Mouse (Mus musculus) adrenal gland (tissue): Measurements from ENCODE around the gene Dbi.

Experiments
- intact Hi-C: fragments of 180-260 bp; cut with DNase I; formaldehyde crosslinking; loops from one replicate; pipeline ENCODE4 v1.15.1; 2025

Dbi gene

DNA sequence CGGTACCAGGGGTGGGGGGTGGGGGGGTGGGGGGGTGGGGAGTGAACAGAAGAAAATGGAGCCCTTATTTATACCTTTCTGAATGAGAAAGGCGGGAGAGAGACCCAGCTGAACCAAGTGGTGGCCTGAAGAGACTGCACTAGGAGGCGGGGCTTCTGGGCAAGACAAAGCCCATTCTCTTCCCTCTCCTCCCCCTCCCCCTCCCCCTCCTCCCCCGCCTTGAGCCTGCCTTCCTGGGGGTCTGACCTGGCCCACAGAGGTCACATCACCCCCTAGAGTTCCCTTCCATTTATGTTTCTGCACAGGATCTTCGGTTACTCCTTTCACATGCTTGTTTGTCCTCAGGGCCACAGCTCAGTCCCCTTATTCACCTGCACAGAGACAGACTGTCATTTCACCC is 31.7 kb downstream of the Dbi start:
- intact Hi-C loops: no loop called here

DNA sequence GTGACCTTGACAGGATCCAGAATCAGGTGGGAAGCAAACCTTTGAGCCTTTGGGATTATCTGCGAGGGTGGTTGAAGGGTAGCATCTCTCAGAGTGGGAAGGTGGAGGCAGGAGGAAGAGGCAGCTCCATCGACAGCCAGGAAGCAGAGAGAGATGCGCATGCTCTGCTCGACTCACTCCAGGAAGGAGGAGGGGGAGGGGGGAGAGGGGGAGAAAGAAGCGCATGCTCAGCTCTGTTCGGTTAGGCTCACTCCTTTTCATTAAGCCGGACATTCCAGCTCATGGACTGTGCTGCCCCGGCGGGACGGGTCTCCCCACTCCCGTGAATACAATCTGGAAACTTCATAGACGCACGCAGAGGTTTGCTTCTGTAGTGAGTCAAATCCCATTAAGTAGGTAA is 34.2 kb downstream of the Dbi start:
- intact Hi-C loops: no loop called here

DNA sequence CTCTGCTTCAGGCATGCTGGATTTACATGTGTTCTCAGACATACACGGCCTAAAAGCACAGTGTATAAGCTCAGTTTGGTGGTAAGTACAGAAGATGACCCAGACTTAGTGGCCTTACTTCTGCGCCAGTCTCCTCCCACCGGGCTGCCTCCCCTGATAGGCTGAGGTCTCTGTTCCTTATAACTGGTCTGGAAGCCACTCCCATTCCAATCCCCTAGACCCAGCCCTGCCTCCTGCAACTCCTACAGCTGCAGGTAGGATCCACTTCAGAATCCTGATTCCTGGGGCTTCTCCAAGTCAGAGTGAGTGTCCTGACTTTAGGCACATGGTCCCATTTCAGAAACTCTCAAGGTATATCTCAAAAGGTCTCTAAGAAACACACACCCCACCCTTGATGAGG is 35.2 kb downstream of the Dbi start:
- intact Hi-C loops: no loop called here

DNA sequence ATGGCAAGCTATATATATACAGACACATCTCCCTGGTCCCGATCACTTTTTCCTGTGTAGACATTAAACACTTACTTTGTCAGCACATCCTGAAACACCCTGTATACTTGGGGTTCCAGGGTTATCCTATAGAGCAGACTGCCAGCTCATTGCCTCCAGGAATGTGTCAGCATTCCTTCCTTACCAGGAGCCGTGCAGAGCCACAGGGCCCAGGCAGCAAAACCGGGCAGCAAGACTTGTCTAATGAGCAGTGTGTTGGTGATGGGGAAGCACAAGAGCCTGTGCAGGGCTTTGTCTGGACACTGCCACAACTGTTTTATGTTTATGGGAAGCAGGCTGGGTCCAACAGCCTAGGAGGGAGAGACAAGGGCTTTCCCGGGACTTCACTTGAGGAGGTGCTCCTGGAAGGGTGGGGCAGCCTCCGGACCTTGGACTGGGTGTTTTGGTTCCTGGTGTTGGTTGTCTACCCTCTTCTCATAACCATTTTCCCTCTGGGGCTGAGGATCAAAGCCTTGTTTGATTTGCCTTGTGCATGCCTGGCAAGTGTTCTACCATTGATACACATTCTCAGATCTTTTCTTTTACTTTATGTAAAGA is 36.9 kb downstream of the Dbi start:
- intact Hi-C loops: no loop called here

DNA sequence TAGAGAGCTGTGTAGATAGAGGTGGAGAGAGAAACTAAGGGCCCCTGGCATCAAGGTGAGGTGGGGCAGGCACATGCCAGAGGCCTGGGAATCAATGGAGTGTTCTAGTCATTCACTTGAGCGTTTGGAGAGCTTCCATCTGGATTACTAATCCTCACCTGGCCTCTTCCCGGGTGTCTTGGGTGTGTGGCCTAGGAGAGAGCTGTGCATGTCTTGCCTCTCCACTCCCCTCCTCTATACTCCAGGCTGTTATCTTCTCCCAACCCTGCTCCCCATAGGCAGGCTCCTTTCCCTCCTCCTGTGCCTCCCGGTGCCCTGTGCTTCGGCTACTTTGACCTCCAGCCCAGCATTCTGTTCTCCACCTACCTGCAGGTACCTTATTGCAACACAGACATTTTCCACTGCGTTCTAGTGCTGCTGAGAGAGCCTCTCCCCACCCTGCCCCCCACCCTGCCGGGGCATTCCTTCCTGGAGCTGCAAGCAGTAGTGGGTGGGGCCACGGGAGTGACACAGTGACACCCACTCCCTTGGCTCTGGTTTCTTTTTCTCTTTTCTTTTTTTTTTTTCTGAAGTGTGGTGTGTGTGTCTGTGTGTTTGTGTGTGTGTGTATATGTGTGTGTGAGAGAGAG is 37.8 kb downstream of the Dbi start:
- intact Hi-C loops: no loop called here

DNA sequence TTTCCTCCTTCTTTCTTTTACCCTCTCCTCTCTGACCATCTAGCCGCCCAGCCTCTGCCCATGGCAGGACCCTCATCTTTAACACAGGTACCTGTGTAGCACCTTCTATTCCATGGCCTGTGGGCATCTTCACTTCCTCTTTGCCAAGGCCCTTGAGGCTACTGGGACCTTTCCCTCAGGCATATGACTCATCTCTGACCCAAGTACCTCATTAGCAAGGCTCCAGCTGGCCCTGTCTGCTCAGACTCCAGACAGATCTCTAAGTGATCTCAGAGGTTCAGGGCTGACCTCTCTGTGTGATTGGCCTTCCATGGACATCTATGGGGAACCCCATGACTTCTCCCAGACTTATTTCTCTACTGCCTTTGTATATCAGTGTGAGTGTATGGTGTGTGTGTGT is 40.2 kb downstream of the Dbi start:
- intact Hi-C loops: no loop called here

DNA sequence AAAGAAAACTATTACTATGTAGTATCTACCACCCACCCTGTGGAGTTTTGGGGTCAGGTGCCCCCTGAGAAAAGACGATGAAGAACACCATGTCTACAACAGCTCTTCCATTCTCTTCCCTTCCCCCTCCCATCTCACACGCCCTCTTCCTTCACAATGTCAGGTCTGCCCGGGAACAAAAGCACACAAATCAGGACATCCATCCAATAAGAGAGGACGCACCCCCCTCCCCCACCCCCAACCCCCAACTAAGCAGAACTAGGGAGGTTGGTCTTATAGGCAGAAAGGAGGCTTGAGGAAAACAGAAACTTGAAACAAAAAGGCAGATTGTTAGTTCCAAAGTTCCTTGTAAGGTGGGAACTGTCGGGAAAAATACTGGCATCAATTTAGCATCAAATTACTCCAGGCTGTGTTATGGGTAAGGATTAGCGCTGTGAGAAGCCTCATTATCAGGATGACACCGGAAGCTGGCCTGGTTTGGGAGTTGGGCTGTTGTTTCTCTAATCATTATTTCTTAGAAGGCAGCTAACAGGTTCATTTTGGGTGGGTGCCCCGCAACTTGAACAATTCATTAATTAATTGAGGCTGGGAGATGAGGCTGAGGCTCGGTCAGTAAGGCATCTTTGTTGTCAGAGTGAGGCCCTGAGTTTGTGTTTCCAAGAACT is 43.0 kb downstream of the Dbi start:
- intact Hi-C loops: no loop called here

DNA sequence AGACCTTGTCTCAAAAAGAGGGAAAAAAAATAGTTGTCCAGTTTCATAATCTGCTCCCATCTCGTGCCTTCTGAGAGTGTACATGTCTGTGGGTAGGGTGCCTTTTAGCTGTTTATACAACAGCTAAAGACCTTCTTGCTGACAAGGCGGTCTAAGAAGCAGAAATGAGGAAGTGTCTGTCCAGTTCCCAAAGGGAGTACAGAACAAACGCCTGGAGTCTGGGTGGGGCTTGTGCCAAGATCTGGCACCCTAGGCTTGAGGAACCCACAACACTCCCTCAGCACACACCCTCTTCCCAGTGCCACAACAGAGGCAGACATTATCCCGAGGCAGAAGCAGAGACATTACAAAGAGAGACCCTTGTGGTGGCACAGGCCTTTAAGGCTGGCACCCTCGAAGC is 45.4 kb downstream of the Dbi start:
- intact Hi-C loops: no loop called here

DNA sequence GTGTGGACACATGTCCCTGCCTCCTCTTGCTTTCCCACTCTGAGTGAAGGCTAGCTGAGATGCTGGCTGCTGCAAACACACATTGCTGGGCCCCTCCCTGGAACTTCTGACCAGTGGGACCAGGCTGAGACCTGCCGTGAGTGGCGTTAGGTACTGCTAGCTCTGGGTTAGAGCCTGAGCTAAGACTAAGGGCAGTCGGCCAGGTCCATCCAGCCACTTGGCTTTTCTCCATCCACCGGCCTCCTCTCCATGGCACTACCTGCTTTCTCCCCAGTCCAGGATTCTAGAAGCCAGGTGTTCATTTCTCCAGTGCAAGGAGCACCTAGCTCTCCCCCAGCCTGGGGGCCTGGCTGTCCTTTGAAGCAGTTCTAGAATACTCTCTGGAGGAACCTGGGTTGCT is 45.9 kb downstream of the Dbi start:
- intact Hi-C loops: no loop called here

DNA sequence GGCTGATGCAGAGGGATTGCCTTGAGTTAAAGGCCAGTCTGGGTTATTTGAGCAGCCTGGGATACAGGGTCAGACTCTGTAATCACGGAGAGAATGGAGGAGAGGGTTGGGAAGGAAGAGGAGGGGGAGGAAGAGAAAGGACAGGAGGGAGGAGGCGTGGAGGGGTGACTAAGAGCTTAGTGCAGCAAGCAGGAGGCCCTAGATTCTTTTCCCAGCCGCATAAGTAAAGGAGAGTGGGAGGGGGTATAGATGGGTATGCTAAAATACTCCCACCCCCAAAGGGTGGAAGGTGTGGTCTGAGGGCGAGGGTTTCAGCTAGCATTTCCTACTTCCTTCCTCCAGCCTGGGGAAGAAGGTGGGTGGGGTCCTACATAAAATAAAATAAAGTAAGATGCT is 46.6 kb downstream of the Dbi start:
- intact Hi-C loops: no loop called here

DNA sequence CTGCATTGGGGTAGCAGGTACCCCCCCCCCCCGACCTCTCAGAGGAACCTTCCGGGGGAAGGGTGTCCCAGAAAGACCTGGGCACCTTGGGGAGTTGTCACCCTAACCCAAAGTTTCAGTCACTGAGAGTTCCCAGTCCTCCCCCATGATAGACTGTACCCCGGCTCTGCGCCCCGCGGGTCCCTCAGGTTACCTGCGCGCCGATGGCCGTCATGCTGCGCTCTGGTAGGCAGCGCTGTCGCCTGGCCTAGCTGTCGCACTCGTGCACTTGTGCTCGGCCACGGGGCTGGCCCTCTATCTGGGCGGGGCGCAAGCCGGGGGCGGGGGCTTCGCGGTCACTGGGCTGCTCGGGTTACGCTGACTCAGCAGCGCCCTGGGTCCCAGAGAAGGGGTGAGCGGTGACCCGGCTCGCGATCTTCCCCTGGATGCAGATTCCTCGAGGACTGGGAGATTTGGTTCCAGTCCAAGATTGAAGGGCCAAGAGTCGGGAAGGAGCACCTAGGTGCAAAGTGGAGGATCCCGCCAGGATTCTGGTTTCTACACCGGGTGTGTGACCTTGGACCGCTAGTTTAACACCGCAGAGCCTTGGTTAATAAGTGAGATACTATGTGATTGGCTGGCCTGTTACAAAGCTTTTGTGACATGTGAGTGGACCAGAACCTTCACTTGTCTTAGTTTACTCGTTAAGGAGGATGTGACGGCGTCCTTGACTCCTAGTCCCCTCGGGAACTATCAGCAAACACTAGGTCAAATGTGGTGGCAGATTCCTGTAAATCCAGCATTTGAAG is 47.2 kb downstream of the Dbi start, which contains the start of gene Tmem37:
Gene Tmem37, minus strand, starts transcription at position 556 of the 788 bp plus-strand sequence.
- intact Hi-C loops: no loop called here

DNA sequence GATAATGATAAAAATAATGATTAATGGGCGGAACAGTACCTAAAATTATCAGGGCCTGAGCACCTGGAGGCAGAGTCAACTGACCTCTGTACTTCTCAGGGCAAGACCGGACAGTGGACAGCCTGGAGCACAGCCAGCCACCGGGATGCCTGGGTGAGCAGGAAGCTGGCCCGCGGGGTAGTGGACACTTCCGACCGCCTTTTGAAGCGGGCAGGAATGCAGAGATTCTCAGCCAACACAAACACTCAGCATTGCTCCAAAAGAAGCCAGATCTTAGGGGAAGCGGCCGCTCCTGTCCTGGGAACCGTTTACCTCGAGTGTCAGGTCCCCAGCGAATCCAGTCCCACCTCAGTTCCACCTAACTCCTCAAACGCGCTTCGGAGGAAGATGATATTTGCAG is 48.0 kb downstream of the Dbi start:
- intact Hi-C loops: no loop called here

DNA sequence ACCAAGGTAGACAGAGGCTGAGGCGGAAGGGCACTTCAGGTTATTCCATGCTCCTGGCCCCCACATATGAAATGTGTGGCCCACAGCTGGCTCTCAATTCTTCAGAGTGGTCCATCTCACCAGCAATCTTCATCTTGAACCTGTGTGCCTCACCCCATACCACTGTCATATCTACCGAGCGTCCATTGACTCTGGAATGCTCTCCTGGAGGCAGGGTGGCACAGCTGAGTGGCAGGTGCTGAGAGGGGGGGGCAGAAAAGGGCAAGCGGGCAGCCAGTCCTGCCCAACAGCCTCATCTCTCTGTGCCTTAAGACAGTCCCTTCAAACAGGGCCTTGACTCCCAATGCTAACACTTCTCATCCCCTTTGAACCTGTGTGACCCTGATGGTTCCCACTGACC is 49.7 kb downstream of the Dbi start:
- intact Hi-C loops: no loop called here

DNA sequence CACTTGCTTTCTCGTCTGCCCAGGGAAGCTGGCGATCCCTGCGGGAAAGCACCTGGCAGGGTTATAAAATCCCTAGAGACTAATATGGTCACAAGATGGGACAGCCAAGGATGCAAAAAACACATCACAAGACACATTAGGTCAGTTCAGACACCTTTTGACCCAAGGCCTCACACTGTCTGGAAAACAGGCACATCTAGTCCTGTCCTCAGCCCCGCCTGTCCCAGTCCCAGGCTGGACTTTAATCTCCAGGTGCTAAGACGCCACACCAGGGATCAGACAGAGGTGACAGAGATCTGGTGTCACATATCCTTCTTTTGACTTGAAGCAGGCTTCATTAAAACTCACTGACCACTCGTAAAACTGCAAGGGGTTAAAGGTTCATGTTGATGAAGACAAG is 50.7 kb downstream of the Dbi start:
- intact Hi-C loops: no loop called here

DNA sequence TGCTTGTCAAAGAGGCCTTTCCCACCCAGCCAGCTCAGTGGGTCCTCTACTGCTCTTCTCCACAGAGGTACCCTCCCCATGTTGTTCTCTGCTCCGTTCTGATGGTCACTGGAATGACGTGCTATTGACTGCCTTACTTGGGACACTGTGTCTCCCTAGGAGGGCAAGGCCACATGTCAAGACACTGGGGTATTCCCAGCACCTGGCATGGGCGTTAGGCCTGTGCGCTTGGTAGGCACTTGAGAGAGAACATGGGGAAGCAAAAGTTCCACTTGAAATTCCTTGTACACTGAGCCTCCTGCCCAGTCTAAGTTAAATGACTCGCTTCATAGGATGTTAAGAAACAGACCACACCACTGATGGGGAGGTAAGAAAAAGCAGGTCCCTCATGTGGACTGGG is 51.8 kb downstream of the Dbi start:
- intact Hi-C loops: no loop called here

DNA sequence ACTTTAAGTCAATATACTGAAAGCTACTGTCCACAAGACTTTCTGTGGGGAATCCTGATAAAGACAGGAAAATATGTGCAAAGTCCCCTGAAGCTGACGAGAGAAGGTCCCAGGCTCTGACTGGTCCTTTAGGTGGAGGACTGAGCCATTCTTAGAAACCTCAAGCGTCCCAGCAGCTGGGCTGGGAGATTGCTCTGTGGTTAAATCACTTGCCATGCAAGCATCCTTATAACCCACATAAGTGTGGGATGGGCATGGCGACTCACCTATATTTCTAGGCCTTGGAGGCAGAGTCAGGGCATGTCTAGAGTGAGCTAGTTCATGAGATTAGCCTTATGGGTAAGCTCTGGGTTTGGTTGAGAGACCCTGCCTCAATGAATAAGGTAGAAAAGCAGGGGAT is 54.3 kb downstream of the Dbi start:
- intact Hi-C loops: no loop called here

DNA sequence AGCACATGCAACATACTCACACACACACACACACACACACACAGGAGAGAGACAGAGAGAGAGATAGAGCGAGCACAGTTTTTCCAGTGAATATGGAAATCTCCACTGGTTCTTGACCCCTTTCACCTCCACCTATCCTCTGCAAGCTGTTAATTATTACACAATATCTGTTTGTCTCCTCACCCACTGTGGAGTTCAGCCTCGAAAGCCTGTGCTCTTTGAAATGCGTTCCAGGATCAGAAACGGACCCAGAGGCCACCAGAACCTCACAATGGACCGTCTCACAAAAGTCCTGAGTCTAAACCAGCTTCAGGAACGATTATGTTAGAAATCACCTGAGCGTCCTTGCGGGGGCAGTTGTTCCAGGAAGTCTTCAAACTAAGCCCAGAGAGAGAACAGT is 54.7 kb downstream of the Dbi start:
- intact Hi-C loops: no loop called here

DNA sequence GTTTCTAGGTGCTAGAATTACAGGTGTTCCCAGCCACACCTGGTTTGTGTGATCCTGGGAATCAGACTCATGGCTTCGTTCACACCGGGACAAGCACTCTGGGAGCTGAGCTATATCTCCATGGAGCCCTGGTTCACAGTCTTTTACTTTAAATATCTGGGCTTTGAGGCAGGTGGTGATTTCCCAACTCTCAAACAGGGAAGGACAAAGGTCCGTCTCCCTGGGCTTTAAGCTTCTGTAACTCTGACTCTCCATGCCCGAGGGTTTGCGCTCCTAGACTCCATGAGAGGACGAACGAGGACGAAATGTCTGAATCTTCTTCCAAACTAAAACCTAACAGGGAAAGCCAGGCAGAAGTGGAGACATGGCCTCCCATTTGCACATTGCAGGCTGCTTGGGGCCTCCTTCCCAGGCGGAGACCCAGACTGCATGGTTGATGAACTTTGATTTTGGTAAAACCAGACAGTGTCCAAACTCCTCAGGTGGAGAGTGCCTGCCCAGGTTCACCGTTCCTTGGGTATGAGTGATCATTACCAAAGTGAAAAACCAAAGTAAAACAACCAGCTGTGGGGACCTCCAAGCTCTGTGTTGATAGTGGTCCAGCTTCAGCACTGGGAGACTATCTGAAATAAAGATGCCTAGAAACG is 56.7 kb downstream of the Dbi start:
- intact Hi-C loops: no loop called here
